Mouse (Mus musculus): ENCODE results near the gene Stat6. TPM values are rescaled to one million over a fixed set of nuclear protein-coding genes. Genes with fewer than 3 reads are reported as not detected.

Stat6 gene
- 10 to 100 TPM; 41.7 to 42.1 TPM for total RNA-seq (2021)

DNA sequence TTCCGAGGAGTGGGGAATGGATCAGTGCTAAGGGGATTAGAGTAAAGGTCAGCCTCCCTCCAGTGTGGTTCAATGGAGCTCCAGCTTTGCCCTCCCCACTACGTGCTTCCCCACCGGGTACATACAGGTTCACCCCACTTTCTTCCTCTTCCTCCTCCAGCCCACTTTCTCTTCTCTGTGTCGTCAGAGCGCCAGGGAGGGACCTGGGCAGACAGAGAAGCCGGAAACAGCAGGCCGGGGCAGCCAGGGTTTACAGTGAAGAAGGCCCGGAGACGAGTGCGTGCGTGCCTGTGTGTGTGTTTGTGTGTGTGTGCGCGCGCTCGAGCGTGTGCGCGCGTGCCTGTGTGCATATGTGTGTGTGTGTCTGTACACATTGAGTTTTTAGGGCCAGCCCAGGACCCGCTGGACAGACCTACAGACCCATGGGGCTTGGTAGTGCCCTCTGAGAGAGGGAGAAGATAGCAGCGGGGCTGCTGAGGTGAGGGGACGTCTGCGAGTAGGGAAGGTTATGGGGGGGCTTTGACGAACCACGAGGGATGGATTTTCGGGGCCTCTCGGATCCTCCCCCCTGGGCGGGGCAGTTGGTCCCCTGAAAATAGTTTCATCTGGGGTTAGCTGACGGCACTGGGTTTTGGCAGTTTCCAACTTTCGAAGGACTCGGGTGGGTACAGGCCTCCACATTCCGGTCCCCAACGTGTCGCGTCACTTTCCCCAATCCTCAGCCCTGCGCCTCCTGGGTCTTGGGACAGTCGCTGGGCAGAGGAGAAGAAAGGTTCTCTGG lies at the start of gene Stat6:
Gene Stat6, plus strand, starts transcription at position 215 of the 781 bp plus-strand sequence.
- DNase-seq, result peak; percentile 77

DNA sequence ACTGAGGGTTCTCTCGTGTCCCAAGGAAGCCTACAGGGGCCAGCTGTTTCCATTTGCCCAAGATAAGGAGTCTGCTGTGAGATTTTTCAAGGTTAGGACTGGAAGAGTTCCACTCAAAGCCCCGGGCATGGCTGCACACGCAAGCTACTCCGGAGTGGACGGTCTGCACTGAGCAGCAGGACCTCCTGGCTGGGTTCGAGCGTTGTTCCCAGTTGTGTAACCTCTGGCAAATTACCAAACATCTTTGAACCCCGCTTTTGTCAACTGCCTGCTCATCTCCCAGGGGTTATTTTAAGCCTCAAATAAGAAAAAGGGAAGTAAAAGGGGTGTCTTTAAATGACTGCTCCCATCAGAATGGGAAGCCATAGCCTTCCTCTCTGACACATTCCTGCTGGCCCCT lies 48.4 kb upstream of the Stat6 start:
- no peak for DNase-seq

DNA sequence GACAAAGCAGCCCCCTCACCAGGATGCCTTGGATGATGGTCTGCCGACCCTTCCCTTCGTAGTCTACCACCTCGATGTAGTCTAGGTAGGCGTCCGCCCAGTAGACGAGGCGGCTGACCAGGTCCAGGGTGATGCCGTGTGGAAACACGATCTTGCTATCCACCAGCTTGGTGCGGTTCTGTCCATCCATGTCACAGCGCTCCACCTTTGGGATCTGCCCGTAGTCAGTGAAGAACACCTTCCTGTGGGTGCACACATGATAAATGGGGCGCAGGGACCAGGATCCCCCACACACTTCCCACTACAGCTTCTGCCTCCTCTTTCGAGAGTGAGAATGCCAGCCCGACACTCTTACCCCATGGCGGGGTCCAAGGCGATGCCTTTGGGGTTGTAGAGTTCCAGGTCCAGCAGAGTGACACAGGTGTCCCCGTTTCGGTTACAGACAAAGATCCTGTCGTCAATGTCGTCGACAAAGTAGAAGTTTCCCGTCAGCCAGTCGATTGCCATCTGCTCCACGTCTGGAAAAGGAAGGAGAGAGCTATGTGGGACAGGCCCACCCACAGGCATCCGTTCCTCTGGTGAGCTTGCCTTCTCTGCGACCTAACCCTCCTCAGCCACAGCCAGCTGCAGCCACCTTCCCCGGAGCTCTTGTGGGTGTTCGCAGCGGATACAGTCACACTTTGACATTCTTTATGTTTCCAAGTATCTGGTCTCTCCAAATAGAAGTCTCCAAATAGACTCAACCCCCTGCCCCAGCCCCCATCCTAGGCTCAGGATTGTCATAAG lies 47.7 kb upstream of the Stat6 start:
- DNase-seq, result no peak

DNA sequence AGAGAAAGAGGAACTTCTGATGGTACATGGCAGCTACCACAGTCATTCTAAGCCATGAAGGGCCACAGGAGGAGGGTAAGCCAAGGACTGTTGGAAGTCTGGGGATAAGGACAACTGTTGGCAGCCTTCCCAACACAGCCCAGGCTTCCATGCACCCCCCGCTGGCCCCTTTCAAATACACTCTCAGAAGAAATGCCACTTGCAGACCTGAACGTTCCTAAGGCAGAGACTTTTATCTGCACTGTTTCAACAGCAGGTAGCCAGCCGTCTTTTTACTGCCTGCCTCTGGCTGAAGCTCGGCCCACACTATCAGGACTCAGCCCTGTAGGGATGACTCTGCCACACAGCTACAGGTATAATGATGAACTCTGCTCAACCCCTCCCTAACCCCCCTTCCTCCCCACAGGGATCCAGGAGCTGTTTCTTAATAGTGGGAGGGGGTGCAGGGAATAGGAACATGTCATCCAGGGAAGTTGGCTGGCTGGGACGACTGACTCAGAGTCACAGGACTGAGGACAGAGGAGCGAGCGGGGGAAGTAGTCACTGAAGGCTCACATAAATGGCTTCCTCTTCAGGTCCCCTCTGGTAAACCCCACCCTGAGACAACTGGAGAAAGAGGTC lies 46.4 kb upstream of the Stat6 start:
- DNase-seq, result peak; percentile 56

DNA sequence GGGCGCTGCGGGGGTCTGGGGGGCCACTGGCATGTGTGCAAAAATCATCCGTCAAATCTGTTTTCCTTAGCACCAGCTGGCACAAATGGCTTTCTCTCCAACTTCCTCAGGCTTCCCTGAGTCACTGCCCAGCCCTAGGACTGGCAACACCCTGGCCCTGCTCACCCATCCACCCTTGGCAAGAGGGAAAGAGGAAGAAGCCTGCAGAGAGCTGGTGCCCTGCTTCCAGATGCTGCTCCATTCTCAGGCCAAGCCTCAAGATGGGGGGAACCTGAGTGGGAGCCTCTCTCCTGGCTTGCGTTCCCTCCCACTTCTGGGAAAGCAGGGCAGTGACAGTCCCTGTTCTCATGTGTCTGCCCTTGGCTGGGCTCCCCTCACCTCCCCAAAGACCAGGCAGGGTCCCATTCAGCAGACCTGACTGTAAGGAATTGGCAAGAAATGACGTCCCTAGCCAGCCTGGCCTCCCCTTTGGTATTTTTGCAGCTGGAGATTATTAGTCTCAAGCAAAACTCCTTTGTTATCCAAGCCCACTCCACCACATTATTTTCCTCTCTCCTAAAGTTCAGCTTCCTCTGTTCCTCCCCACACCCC lies 45.4 kb upstream of the Stat6 start:
- DNase-seq, result no peak

DNA sequence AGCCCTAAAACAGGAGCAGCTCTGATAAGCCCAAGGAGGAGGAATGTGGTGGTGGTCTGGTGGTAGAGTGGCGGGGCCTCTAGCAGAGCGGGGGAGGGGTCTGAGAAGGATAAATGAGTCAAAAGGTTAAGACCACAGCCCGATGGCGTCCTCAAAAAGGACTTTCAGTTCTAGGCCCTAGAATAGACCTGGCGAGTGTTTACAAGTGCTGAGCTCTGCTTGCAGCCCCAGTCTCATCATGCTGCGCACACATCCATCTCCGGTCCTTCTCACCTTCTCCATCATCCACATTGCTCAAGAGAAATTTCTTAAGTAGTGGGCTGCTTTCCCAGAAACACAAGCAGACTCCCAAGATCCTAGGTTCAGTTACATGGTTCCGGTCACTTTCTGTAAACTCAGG lies 44.2 kb upstream of the Stat6 start:
- DNase-seq, result no peak

DNA sequence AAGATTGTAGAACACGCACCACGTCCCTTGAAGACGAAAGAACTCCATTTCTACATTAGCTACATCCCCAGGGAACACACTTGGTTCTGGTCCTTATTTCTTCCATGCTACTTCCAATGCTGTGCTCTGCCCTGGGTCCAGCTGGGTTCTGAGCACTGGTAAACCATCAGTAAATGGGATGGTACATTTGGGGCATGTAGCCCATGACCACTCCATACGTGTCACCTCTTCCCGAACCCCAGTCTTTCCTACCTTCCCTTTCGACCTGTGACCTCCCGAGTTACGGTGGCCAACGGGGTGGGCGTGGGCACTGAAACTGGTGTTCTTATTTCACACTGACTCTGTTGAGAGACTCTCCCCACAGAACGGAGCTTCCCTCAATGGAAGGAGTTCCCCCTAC lies 43.5 kb upstream of the Stat6 start:
- no peak for DNase-seq

DNA sequence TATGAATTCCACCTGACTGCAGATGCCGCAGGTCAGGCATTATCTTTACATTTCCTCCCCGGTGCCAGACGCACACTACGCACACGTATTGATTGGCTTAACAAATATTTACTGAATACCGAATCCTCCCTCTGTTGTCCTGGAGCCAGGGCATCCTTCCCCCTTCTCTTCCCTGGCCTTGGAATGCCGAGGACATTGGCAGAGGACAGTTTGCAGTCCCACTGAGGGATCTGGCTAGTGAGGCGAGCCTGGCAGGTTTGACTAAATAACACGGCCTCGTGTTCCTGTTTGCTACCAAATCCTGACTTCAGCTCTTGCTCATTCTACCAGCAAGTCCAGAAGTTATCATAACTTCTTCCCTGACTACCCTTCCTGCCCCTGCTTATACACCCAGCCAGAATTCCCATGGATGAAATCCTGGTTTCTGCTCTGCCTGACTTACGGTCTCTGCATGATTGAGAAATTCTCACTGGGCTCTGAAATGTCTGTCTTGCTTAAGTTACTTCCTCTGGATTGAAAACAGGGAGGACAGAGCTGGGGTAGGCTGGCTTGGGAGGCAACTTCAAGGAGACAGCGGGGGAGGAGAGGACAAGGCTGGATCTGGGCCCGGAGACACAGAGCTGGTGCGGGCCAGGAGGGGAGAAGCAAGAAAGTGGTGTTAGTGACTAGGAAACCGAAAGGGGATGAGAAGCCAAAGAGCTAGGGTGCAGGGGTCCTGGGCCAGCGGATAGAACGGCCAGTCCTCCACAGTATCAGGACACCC lies 42.8 kb upstream of the Stat6 start:
- DNase-seq, result peak; percentile 72

DNA sequence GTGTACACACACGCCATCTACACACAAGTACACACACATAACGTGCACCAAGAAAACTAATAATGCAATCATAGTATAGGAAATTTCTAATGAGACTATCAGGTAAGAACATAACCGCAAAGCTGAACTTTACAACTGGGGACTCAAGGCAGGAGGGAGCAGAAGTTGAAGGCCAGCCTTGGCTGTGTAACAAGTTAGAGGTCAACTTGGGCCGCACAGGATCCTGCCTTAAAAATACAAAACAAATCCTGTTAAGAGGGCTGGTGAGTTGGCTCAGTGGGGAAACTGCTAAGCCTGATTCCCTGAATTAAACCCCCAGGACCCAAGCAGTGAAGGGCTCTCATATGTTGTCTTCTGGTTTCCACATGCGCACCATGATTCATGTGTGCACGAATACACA lies 40.6 kb upstream of the Stat6 start:
- no peak for DNase-seq

DNA sequence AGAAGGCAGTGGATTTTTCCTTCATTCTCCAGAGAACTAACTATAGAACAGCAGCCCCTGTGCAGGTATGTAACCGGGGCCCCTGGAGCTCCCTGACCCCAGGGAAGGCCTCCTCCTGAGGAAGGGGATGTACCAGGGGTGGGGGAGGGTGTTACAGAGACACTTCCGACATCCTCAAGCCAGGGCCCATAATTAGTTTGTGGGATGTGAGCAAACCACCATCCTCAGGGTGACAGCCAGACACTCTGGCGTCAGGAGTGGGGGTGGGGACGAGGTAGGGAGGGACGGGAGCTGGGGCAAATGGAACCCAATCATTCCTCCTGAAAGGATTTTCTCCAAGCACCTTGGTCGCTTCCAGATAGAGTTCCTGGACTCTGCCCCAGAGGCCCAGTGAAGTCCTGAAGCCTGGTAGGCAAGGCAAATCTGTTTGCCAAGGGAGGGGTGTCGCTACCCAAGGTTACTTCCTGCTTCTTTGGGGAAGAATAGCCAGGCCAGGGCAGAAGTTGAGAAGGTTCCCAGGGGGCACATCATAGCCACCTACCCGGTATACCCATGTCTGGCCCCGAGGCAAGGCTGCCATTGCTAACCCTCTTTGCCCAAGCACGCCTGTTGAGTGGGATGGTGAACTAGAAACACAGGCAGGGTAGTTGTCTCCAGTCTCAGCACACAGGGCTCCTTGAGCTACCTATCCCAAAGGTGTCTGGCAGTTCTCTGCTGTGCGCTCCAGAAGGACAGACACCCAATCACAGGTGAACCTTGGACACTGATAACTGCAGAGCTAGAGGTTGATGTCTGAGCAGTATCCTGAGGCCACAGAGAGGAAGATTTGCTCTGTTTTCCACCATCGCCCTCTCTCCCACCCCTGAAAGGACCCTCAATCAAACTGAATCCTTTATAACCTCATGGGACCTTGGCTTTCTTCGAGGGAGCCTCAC lies 39.1 kb upstream of the Stat6 start:
- DNase-seq, result no peak

DNA sequence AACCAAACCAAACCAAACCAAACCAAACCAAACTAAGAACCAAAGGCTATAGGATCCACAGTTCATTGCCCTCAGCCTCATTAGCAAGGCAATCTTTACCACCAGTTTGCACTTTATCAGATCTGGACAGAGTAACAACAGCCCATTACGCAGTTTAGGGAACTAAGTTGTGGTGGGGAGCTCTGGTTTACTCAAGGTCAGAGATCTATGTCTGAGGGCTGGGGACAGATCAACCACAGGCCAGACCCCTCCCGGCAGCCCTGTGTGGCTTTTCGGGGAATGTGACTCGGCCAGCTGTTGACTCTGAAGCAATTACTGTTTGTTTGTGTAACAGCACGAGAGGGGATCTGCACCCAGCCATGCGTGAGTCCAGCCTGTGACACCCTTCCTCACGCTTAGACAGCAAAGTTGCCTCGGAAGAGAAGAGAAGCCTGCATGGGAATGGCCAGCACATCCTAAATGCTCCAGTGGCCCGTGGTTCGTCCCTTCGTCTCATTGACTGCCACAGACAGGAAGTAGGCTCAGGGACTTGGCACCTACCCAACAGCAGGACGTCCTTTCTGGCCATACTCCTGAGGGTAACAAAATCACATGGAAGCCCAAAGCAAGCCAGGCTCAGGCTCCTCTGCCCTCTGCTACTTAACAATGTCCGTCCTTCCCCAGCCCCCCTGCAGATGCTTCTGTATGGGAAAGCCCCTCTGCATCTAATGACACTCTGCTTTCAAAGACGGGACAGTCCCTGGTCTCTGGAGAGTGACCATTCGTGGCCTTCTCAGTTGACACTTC lies 38.1 kb upstream of the Stat6 start:
- peak; percentile 80 for DNase-seq

DNA sequence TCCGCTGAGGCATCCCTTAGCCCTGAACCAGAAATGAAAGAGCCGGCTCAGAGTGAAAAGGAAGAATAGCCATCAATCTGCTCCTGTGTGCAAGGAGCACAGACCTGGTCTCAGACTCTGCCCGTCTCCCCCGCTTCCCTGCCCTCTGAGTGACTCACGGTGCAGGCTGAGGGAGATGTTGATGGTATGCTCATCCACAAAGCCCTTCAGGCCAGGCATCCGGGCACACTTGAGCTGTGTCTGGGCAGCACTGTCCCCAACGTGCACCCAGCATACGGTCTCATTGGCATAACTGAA lies 37.6 kb upstream of the Stat6 start:
- DNase-seq, result no peak

DNA sequence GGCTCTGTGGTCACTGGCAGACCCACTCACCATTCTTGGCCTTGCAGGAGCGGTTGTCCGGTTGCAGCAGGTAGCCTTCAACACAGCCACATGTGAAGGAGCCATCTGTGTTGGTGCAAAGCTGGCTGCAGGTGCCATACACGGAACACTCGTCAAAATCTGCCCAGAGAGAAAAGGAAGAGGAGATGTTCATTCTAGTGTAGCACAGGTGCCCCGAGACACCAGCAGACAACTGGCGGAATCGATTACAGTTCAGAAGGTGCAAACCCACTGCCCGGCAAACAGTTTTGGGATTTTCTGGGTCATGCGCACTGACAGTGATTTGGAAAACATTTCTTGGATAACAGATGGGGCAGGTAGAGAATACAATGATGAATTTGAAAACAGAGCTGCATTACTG lies 37.0 kb upstream of the Stat6 start:
- DNase-seq, result no peak

DNA sequence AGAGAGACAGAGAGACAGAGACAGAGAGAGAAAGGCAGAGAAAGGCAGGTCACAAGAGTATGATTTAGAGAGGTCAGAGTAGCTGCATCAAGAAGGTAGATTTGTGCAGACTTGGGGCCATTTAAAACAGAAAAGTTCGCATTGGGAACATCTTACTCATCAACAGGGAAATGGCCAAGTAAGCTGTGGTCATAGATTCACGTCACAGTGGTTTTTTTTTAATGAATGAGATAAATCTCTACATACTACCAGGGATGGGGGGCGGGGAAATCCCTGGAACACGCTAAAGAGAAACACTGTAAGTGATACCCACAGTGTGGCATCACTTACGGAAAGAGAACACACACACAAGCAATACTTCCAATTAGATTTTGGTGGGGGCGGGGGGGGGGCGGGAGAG lies 35.7 kb upstream of the Stat6 start:
- DNase-seq, result no peak

DNA sequence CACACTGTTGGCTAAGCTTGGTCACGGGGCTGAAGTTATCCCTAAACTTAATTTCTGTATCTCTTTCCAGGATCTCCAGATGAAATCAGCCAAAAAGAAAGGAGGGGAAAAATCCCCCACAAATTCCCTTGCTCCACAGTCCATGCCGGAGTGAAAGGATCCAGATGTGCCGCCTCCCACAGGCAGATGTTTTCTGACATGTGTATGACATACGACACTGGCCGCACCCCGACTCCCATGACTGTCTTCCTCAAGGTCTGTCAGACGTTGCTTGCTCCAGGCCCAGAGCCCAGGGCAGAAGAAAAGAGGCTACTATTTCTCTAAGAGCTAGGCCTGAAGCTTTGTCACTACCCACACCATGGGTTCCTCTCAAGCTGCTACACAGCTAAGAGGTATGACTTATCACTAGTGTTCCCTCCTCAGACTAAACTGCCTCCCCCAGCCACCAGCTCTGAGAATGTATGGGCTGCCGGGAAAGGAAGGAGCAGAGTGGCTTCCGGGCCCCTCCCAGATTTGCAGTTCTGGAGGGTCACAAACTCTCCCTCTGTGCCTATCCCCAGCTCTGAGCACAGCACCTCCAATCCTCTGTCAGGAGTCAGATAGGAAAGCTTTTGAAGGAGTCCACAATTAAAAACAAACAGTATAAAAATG lies 33.2 kb upstream of the Stat6 start:
- no peak for DNase-seq

DNA sequence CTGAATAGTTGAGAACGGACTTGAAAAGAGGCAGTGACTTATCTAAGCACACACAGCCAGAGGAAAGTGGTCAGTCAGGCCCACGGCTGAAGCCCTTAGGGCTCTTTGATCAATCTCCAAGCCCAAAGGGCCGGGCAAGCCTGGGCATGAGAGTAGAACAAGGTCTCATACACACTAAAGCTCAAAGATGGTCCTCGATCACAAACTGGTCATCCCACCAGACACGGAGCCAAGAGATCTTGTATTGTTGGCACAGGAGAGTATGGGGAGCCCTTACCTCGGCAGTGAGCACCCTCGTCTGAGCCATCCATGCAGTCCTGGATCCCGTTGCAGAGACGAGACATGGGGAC lies 32.7 kb upstream of the Stat6 start:
- no peak for DNase-seq

DNA sequence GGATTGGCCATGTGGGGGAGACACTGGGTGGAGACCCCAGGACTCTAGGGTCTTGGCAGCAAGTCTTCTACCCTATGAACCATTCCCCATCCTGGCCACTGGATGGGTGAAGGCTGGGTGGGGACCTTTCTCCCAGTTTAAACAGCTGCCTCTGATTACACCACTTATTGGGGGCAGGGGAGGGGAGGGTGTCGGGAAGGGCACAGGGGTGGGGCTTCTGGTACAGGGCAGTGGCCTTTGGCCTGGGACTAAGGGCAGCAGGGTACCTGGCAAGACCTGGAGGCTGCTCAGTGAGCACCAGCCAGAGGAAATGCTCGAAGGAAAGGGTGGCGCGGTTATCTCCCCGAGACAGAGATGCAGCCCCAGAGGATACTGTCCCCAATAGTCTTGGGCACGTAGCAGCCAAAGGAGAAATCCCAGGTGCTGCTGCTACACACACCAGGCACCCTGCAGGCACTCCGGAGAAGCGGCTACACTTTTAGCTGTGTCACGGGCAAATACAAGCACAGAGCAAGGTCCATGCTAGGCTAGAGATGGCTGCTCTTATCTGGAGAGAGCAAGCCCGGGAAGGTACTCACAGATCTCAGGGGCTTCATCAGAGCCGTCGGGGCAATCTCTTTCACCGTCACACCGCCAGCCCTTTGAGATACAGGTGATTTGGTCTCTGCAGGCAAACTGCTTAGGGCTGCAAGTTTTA lies 30.6 kb upstream of the Stat6 start:
- DNase-seq, result no peak

DNA sequence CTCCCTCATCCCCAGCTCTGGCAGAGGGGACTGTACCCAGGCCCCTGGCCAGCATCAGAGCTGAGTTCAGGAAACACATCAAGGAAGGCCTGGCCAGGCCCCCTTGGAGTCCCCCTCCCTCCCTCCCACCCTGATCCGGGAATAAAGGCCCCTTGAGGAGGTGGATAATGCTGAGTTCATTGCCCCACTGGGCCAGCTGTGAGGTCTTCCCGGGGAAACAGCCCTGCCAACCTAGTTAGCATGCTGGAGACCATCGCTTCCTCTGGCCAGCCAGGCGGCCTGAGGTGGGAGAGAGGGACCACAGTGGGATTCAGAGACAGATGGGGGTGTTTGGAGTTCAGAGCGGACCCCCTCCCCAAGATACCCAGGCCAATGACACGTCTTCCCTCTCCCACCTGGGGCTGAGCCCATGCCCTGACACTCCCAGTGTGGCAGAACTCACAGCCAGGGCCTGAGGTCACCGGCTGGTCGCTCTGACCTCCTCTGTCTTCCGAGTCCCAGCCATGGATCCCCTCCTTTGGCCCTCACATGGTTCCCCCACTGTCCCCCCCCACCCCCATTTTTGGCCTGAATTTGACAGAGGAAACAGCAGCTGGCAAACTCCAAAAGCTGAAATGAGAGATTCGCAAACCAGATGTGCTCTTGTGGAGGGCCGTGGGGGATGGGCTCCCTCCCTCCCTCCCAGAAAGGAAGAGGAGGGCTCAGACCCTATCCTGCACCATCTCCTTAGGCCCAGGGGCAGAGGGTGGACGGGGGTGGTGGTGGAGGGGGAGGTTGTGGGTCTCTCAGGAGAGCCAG lies 28.4 kb upstream of the Stat6 start:
- no peak for DNase-seq

DNA sequence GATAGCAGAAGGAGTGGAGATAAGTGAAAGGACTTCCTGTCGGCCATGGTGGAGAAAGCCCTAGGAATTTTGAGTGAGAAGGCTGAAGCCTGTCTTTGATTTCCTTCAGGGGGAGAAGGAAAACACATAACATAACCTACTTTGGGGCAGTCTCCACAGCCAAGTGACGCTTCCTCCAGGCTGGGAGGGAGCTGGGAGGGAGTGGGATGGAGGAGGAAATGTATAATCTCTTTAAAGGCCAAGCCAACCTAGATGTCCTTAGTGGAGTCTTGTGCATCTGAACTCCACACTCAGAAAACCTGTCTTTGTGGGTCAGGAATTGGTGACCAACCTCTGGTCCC lies 27.8 kb upstream of the Stat6 start:
- DNase-seq, result no peak
